Mouse (Mus musculus) skeletal muscle tissue, adult 2 months (tissue): Measurements from ENCODE around the gene Adgrv1.
A peak's percentile ranks its signal among the peaks of the same experiment; 100 is the strongest.

Source experiments
- DNase-seq: peaks from one replicate; pipeline ENCODE4 v3.0.0-alpha.2; 2012; ENCODE audit warnings: low read depth, low spot score

Gene Adgrv1

GRCm38 (mm10) chr13:81144434-81144833 is 488.5 kb downstream of the Adgrv1 start:
- DNase-seq: no peak

DNA sequence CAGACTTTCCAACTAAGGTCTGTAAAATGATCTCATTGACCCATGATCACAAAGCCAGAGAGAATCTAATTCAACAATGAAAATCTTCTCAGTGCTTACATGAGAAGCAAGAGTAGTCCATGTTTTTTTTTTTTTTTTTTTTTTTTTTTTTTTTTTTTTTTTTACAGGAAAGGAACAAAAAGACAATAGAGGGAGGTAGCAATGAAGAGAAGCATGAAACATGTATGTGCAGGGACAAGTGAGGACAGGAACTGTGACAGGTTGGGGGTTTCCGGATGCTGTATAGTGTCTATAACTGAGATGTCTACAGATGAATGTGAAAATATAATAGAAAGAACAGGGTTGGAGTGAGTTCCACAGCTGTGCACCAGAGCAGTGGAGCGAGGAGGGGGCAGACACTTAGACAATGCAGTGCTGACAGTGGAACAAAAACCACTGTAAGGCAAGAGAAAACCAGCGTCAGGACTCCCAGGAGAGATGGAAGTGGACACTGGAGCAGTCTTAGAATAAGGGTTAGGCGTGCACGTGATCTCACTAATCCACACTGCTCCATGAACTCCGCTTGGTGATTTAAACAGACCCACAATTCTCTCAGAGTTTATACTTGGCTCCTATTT is 490.6 kb downstream of the Adgrv1 start:
- DNase-seq: no peak

DNA sequence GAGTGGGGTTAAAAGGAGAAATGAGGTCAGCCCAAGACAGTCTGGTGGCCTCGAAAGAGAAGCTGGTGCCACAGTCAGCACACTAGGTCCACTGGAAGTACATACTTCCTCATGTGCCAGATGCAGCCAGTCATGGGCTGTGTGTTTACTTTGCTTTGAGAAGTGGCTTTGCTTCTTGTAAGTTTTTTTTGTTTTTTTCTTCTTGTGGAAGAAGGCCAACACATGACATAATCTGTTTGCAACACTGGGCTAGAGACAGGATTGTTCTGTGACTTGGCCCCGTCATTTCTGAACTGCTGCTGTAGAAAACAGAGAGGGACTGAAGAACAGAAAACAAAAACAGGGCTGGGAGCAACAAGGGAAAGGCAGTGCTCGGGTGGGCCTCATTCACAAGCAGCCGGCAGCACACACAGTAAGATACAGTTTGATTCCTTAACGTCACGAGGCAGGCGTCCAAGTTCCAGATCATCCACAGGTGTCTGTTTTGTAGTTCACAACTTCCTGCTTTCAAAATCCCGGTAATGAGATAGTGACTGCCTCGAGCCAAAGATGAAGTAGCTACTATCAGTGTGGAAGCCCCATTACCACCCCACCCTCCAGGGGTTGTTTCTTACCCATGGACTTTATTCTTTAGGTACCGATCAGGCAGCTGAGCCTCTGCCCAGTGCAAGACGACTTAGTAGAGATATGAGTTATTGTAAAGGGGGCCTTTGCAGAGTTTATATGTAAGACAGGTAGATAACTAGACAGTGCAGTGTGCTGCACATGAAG is 496.1 kb downstream of the Adgrv1 start:
- DNase-seq: peak; percentile 84

DNA sequence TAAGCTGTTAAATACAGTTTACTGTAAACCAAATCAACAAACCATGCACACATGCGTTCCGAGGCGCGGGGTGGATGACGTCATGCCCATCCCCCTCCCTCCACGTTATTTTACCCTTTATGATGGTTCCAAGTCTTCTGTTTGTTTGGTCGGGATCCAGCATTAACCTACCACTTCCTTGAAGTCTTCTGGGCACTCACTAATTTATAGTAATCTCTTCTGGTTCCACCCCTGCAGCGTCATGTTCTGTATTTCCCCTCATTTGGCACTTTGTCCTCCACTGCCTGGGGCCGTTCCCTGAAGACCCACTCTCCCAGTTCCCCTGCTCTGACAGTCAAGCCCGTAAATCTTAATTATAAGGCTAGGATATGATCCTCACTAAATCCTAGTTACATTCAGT is 497.0 kb downstream of the Adgrv1 start:
- no peak for DNase-seq

- peak; percentile 57 for DNase-seq
These were observed 498.5 kb downstream of the Adgrv1 start for GRCm38 (mm10) chr13:81134412-81134811.

DNA sequence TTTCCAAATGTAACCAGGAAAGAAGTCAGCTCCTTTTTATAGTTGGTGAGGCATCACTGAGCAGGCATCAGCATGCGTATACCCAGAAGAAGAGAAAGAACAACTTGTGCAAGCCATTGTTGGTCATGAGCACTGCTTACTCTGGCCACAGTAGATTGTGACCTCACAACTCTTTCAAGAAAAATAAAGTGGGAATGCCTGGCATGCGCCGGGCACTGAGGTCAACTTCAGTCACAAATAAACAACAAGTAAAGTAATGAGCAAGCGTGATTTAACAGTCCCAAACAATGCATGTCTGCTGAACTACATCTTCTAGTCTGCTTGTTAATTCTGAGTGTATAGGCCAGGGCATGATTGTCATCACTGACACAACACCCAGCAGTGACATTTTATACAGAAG is 499.6 kb downstream of the Adgrv1 start:
- DNase-seq: no peak

DNA sequence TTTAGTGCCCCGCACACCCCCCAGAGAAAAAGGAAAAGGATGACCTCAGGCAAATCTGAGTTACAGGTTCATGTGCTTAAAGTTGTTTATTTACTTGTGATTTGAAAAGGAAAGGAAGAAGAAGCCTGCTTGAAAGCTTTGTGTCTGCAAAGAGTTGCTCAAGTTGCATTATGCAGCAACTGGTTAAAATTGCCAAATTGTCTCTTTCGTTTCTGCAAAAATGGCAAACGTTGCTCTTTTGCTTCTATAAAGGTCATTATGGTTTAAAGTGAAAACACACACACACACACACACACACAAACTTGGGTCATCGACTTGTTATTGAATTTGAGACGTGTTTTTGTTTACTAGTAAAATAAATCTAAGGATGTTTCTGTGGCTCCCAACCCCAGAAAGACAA is 500.3 kb downstream of the Adgrv1 start:
- DNase-seq: no peak

- DNase-seq: no peak
These were observed 501.1 kb downstream of the Adgrv1 start for GRCm38 (mm10) chr13:81131860-81132259.

DNA sequence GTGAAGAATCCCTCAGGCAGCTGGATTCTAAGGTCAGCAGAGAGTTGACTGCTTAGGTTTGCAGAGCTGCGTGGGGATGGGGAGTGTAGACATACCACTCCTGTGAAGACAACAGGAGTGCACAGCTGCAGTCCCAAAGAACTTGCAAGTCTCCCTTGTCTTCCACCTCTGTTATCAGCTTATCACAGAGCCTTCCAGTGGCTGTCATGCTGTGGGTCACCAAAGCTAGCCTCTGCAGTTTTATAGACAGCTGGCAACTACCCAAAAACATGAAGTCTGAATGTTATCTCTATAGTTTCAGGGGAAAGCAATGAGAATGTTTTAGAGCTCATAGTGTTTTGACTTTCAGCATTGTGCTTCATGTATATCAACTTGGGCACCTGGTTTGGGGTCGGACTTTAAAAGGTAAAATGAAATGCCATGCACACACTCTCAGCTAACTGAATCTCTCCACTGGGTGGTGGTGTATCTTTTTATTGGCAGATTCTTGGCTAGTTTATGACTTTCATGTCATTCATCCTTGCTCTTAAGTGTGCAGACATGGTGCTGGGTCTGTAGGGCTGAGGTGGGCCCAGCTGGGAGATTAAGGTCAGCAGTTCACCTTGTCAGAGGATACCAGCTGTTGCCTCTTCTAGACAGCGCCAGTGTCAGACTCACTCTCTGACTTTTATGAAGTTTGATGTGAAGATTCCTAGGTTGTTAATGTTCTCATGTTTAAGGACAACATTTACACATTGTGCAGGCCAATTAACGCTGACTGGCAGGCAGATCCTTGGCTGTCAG is 502.0 kb downstream of the Adgrv1 start:
- DNase-seq: no peak

DNA sequence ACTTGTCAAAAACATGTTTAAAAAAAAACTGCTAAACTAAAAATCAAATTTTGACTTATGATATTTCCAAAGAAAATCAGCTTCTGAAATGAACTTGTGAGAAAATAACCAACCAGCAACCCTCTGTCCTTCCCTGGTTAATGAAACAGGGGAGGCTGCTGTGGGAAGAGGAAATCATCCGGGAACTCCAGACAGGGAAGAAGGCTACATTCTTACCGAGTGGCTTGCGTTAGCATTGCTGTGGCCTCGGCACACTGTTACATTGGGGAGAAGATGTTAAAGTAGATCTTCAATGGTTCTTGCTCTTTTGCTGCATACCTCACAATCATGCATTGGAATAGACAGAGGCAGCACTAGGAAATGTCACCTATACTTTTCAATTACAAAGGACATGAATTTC is 507.1 kb downstream of the Adgrv1 start:
- DNase-seq: no peak

DNA sequence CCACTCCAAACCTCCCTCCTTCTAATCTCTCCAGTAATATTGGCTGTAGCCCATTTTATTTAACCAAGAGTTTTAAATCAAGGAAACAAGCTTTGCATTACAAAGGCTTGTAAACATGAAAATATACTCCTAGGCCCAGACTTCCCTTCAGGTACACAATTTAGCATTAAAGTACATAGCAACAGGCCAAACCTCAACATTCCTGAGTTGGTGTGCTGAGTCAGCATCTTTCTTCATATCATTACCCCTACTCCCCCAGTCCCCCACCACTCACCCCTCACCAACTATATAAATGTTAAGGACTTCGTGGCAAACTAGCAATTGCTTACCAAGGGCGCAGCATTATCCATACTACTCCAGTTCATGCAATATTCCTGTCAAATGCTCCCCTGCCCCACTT is 510.7 kb downstream of the Adgrv1 start:
- no peak for DNase-seq

- no peak for DNase-seq
These were observed 522.5 kb downstream of the Adgrv1 start for GRCm38 (mm10) chr13:81110479-81110878.

- peak; percentile 58 for DNase-seq
These were observed 523.3 kb downstream of the Adgrv1 start for GRCm38 (mm10) chr13:81109676-81110075.

DNA sequence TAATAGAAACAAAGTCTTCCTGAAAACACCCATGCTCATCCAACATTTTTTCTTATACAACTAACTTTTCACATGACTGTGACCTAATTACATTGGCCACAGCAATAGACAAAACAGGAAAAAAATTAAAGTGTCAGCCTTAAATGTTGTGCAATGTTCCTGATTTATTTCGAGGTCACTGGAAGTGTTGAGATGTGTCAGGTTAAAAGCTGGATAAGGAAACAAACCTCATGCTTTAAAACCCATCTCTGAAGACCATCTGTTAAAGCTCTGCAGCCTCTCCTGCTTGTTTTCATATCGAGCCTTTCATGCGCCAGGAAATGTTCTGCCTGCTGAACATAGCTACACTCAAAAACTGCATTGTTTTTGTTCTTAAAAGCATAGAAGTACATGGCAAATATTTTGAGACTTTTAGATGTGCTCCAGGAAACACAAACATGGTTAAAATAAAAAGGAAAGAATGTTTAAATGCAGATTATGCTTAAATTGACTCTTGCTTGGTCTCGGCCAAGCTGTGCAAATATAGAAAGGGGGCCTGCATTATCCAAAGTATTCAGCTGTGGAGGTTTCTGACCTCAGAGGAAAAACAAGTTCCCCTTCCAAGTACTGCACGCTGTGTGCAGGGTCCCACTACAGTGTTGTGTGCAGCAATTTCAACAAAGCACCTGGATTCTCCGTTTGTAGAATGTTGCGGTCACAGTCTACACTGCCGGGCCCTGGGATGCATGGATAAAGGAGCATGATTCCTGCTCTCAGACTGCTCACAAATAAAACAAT is 524.2 kb downstream of the Adgrv1 start:
- peak; percentile 50 for DNase-seq

GRCm38 (mm10) chr13:81107436-81107835 is 525.5 kb downstream of the Adgrv1 start:
- no peak for DNase-seq

GRCm38 (mm10) chr13:81103794-81104193 is 529.2 kb downstream of the Adgrv1 start:
- DNase-seq: peak; percentile 57

GRCm38 (mm10) chr13:81096424-81096823 is 536.5 kb downstream of the Adgrv1 start:
- DNase-seq: no peak

GRCm38 (mm10) chr13:81094513-81094912 is 538.4 kb downstream of the Adgrv1 start:
- peak; percentile 13 for DNase-seq

- no peak for DNase-seq
These were observed 542.7 kb downstream of the Adgrv1 start for GRCm38 (mm10) chr13:81090051-81090836.

- DNase-seq: no peak
These were observed 545.8 kb downstream of the Adgrv1 start for GRCm38 (mm10) chr13:81086969-81087682.
